ENCODE assay signal across 27 mouse cellular contexts in genomic region chr6:34507581-34507980, GRCm38 (mm10). TPM values are rescaled to one million over a fixed set of nuclear protein-coding genes. Genes with fewer than 3 reads are reported as not detected.
DNase-seq lines count a peak whose midpoint lies in the region; ATAC-seq and TF ChIP-seq lines count a peak whose summit lies in the region.
"Had no signal": no experiment of that assay in that cellular context is flagged by ENCODE, and none has a peak within 500 bp of the region (broad histone marks: within the 10 kb centered on the region; RNA-seq: fewer than 3 reads in every experiment).

No protein-coding gene starts in this region.

- WGBS in midbrain, embryonic 10.5 days: 92% methylated on average over 4 of the region's 4 CpGs
- 95% methylated on average over 4 of the region's 4 CpGs for whole genome bisulfite sequencing in midbrain, embryonic 13.5 days
- WGBS in liver, embryonic 13.5 days (ENCODE audit: insufficient replicate concordance): 24% methylated on average over 4 of the region's 4 CpGs
- 73% methylated on average over 4 of the region's 4 CpGs for whole genome bisulfite sequencing in lung, adult 2 months

- no peak for TF ChIP-seq CTCF in MEL (IDR thresholded peaks at IDR 0.05 in 2 of 3, conservative IDR thresholded peaks at IDR 0.05 in 1 of 3; ENCODE audit: control insufficient read depth in 1 of 3, insufficient read depth in 1 of 3, low read depth in 2 of 3, low read length in 3 of 3, poor library complexity in 1 of 3, severe bottlenecking in 1 of 3)
- TF ChIP-seq CTCF in gastrocnemius, adult 2 months (IDR thresholded peaks at IDR 0.05): no peak
- no peak for TF ChIP-seq CTCF in lung, adult 2 months (IDR thresholded peaks at IDR 0.05; ENCODE audit: insufficient read depth, low read length)

- no peak overlapping the region for H3K9ac ChIP-seq in midbrain, embryonic 13.5 days (replicated peaks)
- no peak overlapping the region for H3K9ac ChIP-seq in MEL (ENCODE audit: control insufficient read depth, low read depth, low read length, poor library complexity, severe bottlenecking)
- no peak overlapping the region for H3K9ac ChIP-seq in liver, embryonic 13.5 days
- H3K9ac ChIP-seq: forebrain, embryonic 15.5 days; heart, embryonic 12.5 days; limb, embryonic 12.5 days; midbrain, embryonic 15.5 days; neural tube, embryonic 15.5 days had no signal

- no peak for DNase-seq in midbrain, embryonic 10.5 days (ENCODE audit: low spot score)
- peak; percentile 55 for DNase-seq in MEL (ENCODE audit: low read depth, low spot score)
- no peak for DNase-seq in liver, embryonic 13.5 days
- no peak for DNase-seq in gastrocnemius, adult 2 months
- DNase-seq in embryo, embryonic 11 days: no peak
- DNase-seq in lung, adult 2 months: no peak
- DNase-seq: adrenal gland, postnatal 25 days; cerebellum, adult 11-12 months; cerebellum, postnatal 10 days; heart, adult 2 months; kidney, adult 9 months; kidney, postnatal 10 days; lung, adult 18-20 months; lung, postnatal 10 days; retina, postnatal 1 day; right cerebral cortex, postnatal 14 days had no signal

- 0 out of 2 replicates have a peak overlapping the region, but pooled peaks have one; percentile 40 for H3K27ac ChIP-seq in midbrain, embryonic 10.5 days (replicated peaks)
- H3K27ac ChIP-seq in midbrain, embryonic 13.5 days: no peak overlapping the region
- peak overlapping the region; percentile 43 for H3K27ac ChIP-seq in MEL (ENCODE audit: control insufficient read depth, low read depth, low read length)
- peak overlapping the region; percentile 54 for H3K27ac ChIP-seq in liver, embryonic 13.5 days
- H3K27ac ChIP-seq in gastrocnemius, adult 2 months: no peak overlapping the region
- H3K27ac ChIP-seq: forebrain, embryonic 10.5 days; forebrain, embryonic 15.5 days; heart, adult 2 months; hindbrain, postnatal 0 days; left cerebral cortex, adult 2 months; limb, embryonic 12.5 days; midbrain, embryonic 15.5 days; neural tube, embryonic 15.5 days had no signal

- no peaks in the 10 kb centered on the region for H3K27me3 ChIP-seq in midbrain, embryonic 10.5 days (ENCODE audit: low read depth, poor library complexity, severe bottlenecking)
- no peaks in the 10 kb centered on the region for H3K27me3 ChIP-seq in midbrain, embryonic 13.5 days
- no peaks in the 10 kb centered on the region for H3K27me3 ChIP-seq in MEL (ENCODE audit: control insufficient read depth in 1 of 2, insufficient read depth in 2 of 2, low read length in 2 of 2)
- H3K27me3 ChIP-seq in liver, embryonic 13.5 days: no peaks in the 10 kb centered on the region
- H3K27me3 ChIP-seq: forebrain, embryonic 15.5 days; heart, embryonic 12.5 days; limb, embryonic 12.5 days; midbrain, embryonic 15.5 days; neural tube, embryonic 15.5 days had no signal

- no peak for ATAC-seq in midbrain, embryonic 13.5 days
- ATAC-seq in liver, embryonic 13.5 days (ENCODE audit: low read depth): peak; percentile 55
- ATAC-seq in megakaryocyte progenitor cell, adult 5-6 weeks (replicated peaks; ENCODE audit: poor library complexity): peak; percentile 40
- ATAC-seq: forebrain, embryonic 15.5 days; hindbrain, postnatal 0 days; intestine, embryonic 16.5 days; midbrain, embryonic 15.5 days had no signal

- no peaks in the 10 kb centered on the region for H3K79me2 ChIP-seq in MEL (ENCODE audit: control insufficient read depth, insufficient read depth, low read length, poor library complexity)

- TF ChIP-seq POLR2A in MEL (IDR thresholded peaks at IDR 0.05; ENCODE audit: control insufficient read depth in 1 of 2, insufficient read depth in 1 of 2, low read depth in 1 of 2, low read length in 2 of 2, poor library complexity in 1 of 2): no peak
- TF ChIP-seq POLR2A in lung, adult 2 months (IDR thresholded peaks at IDR 0.05; ENCODE audit: borderline replicate concordance, extremely low read depth, low read depth, low read length): no peak

- no peaks in the 10 kb centered on the region for H3K9me3 ChIP-seq in midbrain, embryonic 10.5 days (replicated peaks)
- no peaks in the 10 kb centered on the region for H3K9me3 ChIP-seq in midbrain, embryonic 13.5 days
- no peaks in the 10 kb centered on the region for H3K9me3 ChIP-seq in MEL (replicated peaks; ENCODE audit: insufficient read depth, low read length)
- H3K9me3 ChIP-seq in liver, embryonic 13.5 days (replicated peaks): no peaks in the 10 kb centered on the region
- H3K9me3 ChIP-seq: forebrain, embryonic 10.5 days; forebrain, embryonic 15.5 days; heart, embryonic 12.5 days; limb, embryonic 12.5 days; midbrain, embryonic 15.5 days; neural tube, embryonic 15.5 days had no signal

- H3K4me2 ChIP-seq in midbrain, embryonic 13.5 days (replicated peaks): no peak overlapping the region
- H3K4me2 ChIP-seq in liver, embryonic 13.5 days: peak overlapping the region; percentile 46
- H3K4me2 ChIP-seq: forebrain, embryonic 15.5 days; heart, embryonic 12.5 days; limb, embryonic 12.5 days; midbrain, embryonic 15.5 days; neural tube, embryonic 15.5 days had no signal

- no peak for TF ChIP-seq RAD21 in MEL (IDR thresholded peaks at IDR 0.05; ENCODE audit: low read depth, low read length)

- peaks cover 25% of the 10 kb centered on the region for H3K36me3 ChIP-seq in midbrain, embryonic 10.5 days
- H3K36me3 ChIP-seq in midbrain, embryonic 13.5 days: peaks cover 27% of the 10 kb centered on the region
- H3K36me3 ChIP-seq in MEL (ENCODE audit: control insufficient read depth in 1 of 2, insufficient read depth in 2 of 2, low read length in 2 of 2): peaks cover 0 to 20% of the 10 kb centered on the region in 2 experiments; a peak in 2 of 4 replicates
- peaks cover 27% of the 10 kb centered on the region for H3K36me3 ChIP-seq in liver, embryonic 13.5 days
- H3K36me3 ChIP-seq: forebrain, embryonic 15.5 days; midbrain, embryonic 15.5 days had no signal

- H3K4me1 ChIP-seq in midbrain, embryonic 10.5 days: no peaks in the 10 kb centered on the region
- H3K4me1 ChIP-seq in midbrain, embryonic 13.5 days (replicated peaks): no peaks in the 10 kb centered on the region
- peaks cover 4 to 12% of the 10 kb centered on the region in 2 experiments for H3K4me1 ChIP-seq in MEL (ENCODE audit: control insufficient read depth in 1 of 2, insufficient read depth in 2 of 2, low read length in 2 of 2)
- H3K4me1 ChIP-seq in liver, embryonic 13.5 days (replicated peaks): peaks cover 61% of the 10 kb centered on the region
- no peaks in the 10 kb centered on the region for H3K4me1 ChIP-seq in lung, adult 2 months (ENCODE audit: control insufficient read depth, insufficient read depth, low read length)
- H3K4me1 ChIP-seq: forebrain, embryonic 15.5 days; midbrain, embryonic 15.5 days had no signal

- no peak overlapping the region for H3K4me3 ChIP-seq in midbrain, embryonic 10.5 days
- no peak overlapping the region for H3K4me3 ChIP-seq in midbrain, embryonic 13.5 days (replicated peaks)
- H3K4me3 ChIP-seq in MEL (ENCODE audit: control insufficient read depth in 1 of 2, insufficient read depth in 1 of 2, low read depth in 2 of 2, low read length in 2 of 2): no peak overlapping the region
- H3K4me3 ChIP-seq in liver, embryonic 13.5 days (replicated peaks): 0 out of 2 replicates have a peak overlapping the region, but pooled peaks have one; percentile 18
- H3K4me3 ChIP-seq in gastrocnemius, adult 2 months: no peak overlapping the region
- no peak overlapping the region for H3K4me3 ChIP-seq in lung, adult 2 months (replicated peaks; ENCODE audit: extremely low read depth, low read depth, low read length)
- H3K4me3 ChIP-seq: forebrain, embryonic 10.5 days; forebrain, embryonic 15.5 days; heart, adult 2 months; heart, embryonic 12.5 days; left cerebral cortex, adult 2 months; limb, embryonic 12.5 days; midbrain, embryonic 15.5 days; neural tube, embryonic 15.5 days had no signal

- peak; percentile 76 to 85 for TF ChIP-seq EP300 in MEL (IDR thresholded peaks at IDR 0.05; ENCODE audit: low read depth in 1 of 2, low read length in 2 of 2)

- intact Hi-C loops in gastrocnemius, adult 2 months (cut with DNase I): no loop called here

TF ChIP-seq in MEL, 35 proteins besides CTCF, POLR2A, EP300 and RAD21 (continues in another document):
- TF ChIP-seq MXI1 (IDR thresholded peaks at IDR 0.05; ENCODE audit: low read depth, low read length) (peak; percentile 47; the same call in 1 of the 2 replicates), USF2 (IDR thresholded peaks at IDR 0.05; ENCODE audit: borderline replicate concordance in 1 of 2, insufficient read depth in 1 of 2, low read depth in 1 of 2, low read length in 2 of 2) (no peak), CHD1 (IDR thresholded peaks at IDR 0.05; ENCODE audit: low read depth, low read length) (no peak), ZNF384 (IDR thresholded peaks at IDR 0.05; ENCODE audit: low read depth, low read length) (no peak), ZMIZ1 (IDR thresholded peaks at IDR 0.05; ENCODE audit: low read depth, low read length) (no peak), TCF12 (IDR thresholded peaks at IDR 0.05; ENCODE audit: low read depth, low read length) (peak; percentile 66), MAFK (IDR thresholded peaks at IDR 0.05; ENCODE audit: borderline replicate concordance, low read depth, low read length) (no peak), NELFE (IDR thresholded peaks at IDR 0.05; ENCODE audit: low read depth, low read length) (no peak), MEF2A (IDR thresholded peaks at IDR 0.05; ENCODE audit: extremely low read depth, insufficient replicate concordance, low read depth, low read length, poor library complexity, severe bottlenecking) (no peak), TBP (IDR thresholded peaks at IDR 0.05; ENCODE audit: low read depth, low read length) (no peak), ZC3H11A (IDR thresholded peaks at IDR 0.05; ENCODE audit: low read depth, low read length) (no peak), BHLHE40 (IDR thresholded peaks at IDR 0.05; ENCODE audit: borderline replicate concordance, low read depth, low read length) (peak; percentile 54; the same call in 1 of the 2 replicates), KAT2A (conservative IDR thresholded peaks at IDR 0.05; ENCODE audit: low read depth, low read length) (no peak), ETS1 (IDR thresholded peaks at IDR 0.05; ENCODE audit: low read depth, low read length) (peak; percentile 68), MYB (IDR thresholded peaks at IDR 0.05; ENCODE audit: low read depth, low read length) (no peak), POLR2AphosphoS2 (IDR thresholded peaks at IDR 0.05; ENCODE audit: low read length) (no peak)

RNA-seq across cellular contexts. Expression of gene Bpgm, which starts 31.6 kb away (rescaled TPM):
- 57.2 and 66.0 TPM in 2 replicates for polyA plus RNA-seq in midbrain, embryonic 10.5 days (2016; fragmentation: Nextera tagmentation; extraction: Ambion mirVana)
- 93.7 and 101 TPM in 2 replicates for polyA plus RNA-seq in midbrain, embryonic 13.5 days (2015; fragmentation: Nextera tagmentation; extraction: Ambion mirVana)
- total RNA-seq in MEL (2012; rRNA removed): 10.6 and 11.1 TPM in 2 replicates
- 10 to 100 TPM in 1 of 2 experiments, not detected in 1; 14.1 TPM for polyA plus RNA-seq in MEL (2012; ENCODE audit: insufficient read depth in 1 of 2, insufficient read length in 2 of 2, low read depth in 1 of 2, low replicate concordance in 2 of 2, missing spikeins in 1 of 2)
- polyA plus RNA-seq in liver, embryonic 13.5 days (2015; fragmentation: Nextera tagmentation; extraction: Ambion mirVana): 136 and 141 TPM in 2 replicates
- 4.2 and 4.7 TPM in 2 replicates for total RNA-seq in megakaryocyte progenitor cell, adult 5-6 weeks (2015)
- 16.9 and 18.4 TPM in 2 replicates for total RNA-seq in megakaryocyte progenitor cell, adult 5-6 weeks (2017)
- total RNA-seq in gastrocnemius, adult 2 months (2021): 10 to 100 TPM; 87.2 to 92.8 TPM
- 17.6 and 23.2 TPM in 2 replicates for polyA plus RNA-seq in lung, adult 2 months (2012; rRNA removed)

Comparison
In these comparisons a context has a peak if more than half of its experiments do, and no peak if none do; other contexts are left out.
1. H3K27ac ChIP-seq: peak in midbrain, embryonic 10.5 days (single experiment), MEL (single experiment) and liver, embryonic 13.5 days (single experiment); none in midbrain, embryonic 13.5 days (single experiment) and gastrocnemius, adult 2 months (single experiment).